Mouse (Mus musculus): ENCODE data around the gene Fam193a. TPM values are rescaled to one million over a fixed set of nuclear protein-coding genes. Genes with fewer than 3 reads are reported as not detected.
A peak's percentile ranks its signal among the peaks of the same experiment; 100 is the strongest.

Gene Fam193a
- total and polyA plus RNA-seq, 3 experiments, result 17.4 to 74.9 (median 24.3) TPM

DNA sequence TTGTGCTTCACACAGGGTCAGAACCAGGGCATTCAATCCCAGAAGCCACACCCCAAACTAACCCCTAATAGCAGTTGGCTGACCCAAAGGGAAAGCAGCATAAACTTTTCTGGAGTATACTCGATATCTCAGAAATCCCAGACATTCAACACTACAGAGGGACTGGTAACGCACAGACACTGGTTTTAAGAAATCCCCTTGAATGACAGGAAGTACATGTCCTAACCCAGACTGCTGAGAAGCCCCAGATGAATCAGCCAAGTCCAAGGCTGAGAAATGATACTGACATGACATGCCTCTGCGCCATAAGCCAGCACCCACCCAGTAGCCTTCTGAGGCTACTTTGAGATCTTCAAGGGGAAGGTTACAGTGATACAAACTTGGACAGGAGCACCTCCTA is 131.9 kb downstream of the Fam193a start:
- Histone ChIP-seq H3K36me3 (replicated peaks) (peaks cover 56% of the 10 kb centered on the region), H3K9me3 (replicated peaks) (no peaks in the 10 kb centered on the region), H3K27me3 (ENCODE audit: insufficient read depth, low read length) (no peaks in the 10 kb centered on the region; the same call in 1 of the 2 replicates), H3K4me1 (ENCODE audit: insufficient read depth, low read depth, low read length) (no peaks in the 10 kb centered on the region), H3K4me3 (ENCODE audit: low read depth, low read length) (no peak overlapping the region)
- ATAC-seq (ENCODE audit: extremely low read depth, insufficient number of reproducible peaks, low FRiP score, poor library complexity, severe bottlenecking), result no peak
- DNase-seq (ENCODE audit: low spot score), result no peak
- no peak for TF ChIP-seq GATA2 (IDR thresholded peaks at IDR 0.05; ENCODE audit: borderline replicate concordance, low read depth, low read length)
- TF ChIP-seq TAL1 (conservative IDR thresholded peaks at IDR 0.05; ENCODE audit: low read depth, low read length), result no peak
- TF ChIP-seq GATA1 (IDR thresholded peaks at IDR 0.05; ENCODE audit: borderline replicate concordance, low read length), result no peak
- TF ChIP-seq POLR2AphosphoS5 (IDR thresholded peaks at IDR 0.05; ENCODE audit: insufficient replicate concordance, low read depth, low read length), result no peak
- no peak for TF ChIP-seq CTCF (IDR thresholded peaks at IDR 0.05; ENCODE audit: low read depth, low read length)

DNA sequence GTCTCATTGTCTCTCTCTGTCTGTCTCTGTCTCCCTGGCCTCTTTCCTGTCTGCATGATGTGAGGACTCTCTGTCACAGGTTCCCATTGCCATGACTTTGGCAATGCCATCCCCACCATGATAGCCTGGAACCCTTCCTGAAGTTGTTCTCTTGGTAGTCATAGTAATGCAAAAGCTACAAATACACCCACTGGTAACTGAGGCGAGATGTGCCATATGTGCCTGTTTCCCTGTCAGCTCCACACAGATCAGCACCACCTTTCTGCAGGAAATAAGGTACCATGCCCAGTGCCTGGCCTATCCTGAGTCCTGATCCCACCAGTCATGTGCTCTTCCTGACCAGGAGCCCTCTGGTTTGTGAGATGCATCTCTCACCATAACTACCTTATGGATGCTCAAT is 132.7 kb downstream of the Fam193a start:
- Histone ChIP-seq H3K4me3 (ENCODE audit: low read depth, low read length) (no peak overlapping the region), H3K27me3 (ENCODE audit: insufficient read depth, low read length) (no peaks in the 10 kb centered on the region), H3K36me3 (replicated peaks) (peaks cover 50% of the 10 kb centered on the region), H3K9me3 (replicated peaks) (no peaks in the 10 kb centered on the region), H3K4me1 (ENCODE audit: insufficient read depth, low read depth, low read length) (no peaks in the 10 kb centered on the region)
- TF ChIP-seq CTCF (IDR thresholded peaks at IDR 0.05; ENCODE audit: low read depth, low read length) (no peak), POLR2AphosphoS5 (IDR thresholded peaks at IDR 0.05; ENCODE audit: insufficient replicate concordance, low read depth, low read length) (no peak), TAL1 (conservative IDR thresholded peaks at IDR 0.05; ENCODE audit: low read depth, low read length) (no peak)
- ATAC-seq (ENCODE audit: extremely low read depth, insufficient number of reproducible peaks, low FRiP score, poor library complexity, severe bottlenecking) (no peak), DNase-seq (ENCODE audit: low spot score) (no peak)

DNA sequence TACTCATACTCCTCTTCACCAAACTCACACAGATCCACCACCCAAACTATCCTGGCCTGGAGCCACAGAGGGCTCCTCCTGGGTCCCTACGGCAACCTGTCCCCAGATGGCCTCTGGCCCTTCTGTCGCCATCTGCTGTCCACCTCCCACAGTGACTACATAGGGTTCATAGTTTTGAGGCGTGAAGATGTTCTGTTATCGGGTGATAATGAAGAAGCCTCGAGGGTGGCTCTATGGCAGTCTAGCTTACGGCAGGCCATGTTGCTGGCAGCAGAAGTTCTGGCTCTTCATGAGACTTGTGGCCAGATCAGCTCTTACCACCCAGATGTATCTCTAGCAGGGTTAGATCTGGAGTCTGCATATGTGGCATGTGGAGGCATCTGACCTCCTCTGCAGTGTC is 133.1 kb downstream of the Fam193a start:
- no peaks in the 10 kb centered on the region for H3K4me1 ChIP-seq (ENCODE audit: insufficient read depth, low read depth, low read length)
- no peak for DNase-seq (ENCODE audit: low spot score)
- H3K9me3 ChIP-seq (replicated peaks), result no peaks in the 10 kb centered on the region
- no peak for ATAC-seq (ENCODE audit: extremely low read depth, insufficient number of reproducible peaks, low FRiP score, poor library complexity, severe bottlenecking)
- H3K4me3 ChIP-seq (ENCODE audit: low read depth, low read length), result no peak overlapping the region
- H3K36me3 ChIP-seq (replicated peaks), result peaks cover 47% of the 10 kb centered on the region
- TF ChIP-seq GATA2 (IDR thresholded peaks at IDR 0.05; ENCODE audit: borderline replicate concordance, low read depth, low read length) (no peak), POLR2AphosphoS5 (IDR thresholded peaks at IDR 0.05; ENCODE audit: insufficient replicate concordance, low read depth, low read length) (no peak), GATA1 (IDR thresholded peaks at IDR 0.05; ENCODE audit: borderline replicate concordance, low read length) (no peak), CTCF (IDR thresholded peaks at IDR 0.05; ENCODE audit: low read depth, low read length) (no peak), TAL1 (conservative IDR thresholded peaks at IDR 0.05; ENCODE audit: low read depth, low read length) (no peak)
- H3K27me3 ChIP-seq (ENCODE audit: insufficient read depth, low read length), result no peaks in the 10 kb centered on the region

DNA sequence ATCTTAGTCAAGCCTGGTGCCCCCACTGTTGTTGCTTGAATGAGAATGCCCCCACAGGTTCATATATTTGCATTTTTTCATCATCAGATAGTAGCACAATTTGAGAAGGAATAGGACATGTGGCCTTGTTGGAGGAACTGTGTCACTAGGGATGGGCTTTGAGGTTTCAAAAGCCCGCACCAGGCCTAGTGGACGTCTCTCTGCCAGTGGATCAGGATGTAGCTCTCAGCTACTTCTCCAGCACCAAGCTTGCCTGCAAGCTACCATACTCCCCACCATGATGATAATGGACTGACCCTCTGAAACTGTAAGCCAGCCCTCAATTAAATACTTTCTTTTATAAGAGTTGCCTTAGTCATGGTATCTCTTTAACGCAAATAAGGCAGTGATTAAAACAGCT is 142.8 kb downstream of the Fam193a start:
- Histone ChIP-seq H3K27me3 (ENCODE audit: insufficient read depth, low read length) (no peaks in the 10 kb centered on the region), H3K9me3 (replicated peaks) (no peaks in the 10 kb centered on the region), H3K36me3 (replicated peaks) (peaks cover 3% of the 10 kb centered on the region), H3K4me3 (ENCODE audit: low read depth, low read length) (no peak overlapping the region), H3K4me1 (ENCODE audit: insufficient read depth, low read depth, low read length) (peaks cover 27% of the 10 kb centered on the region)
- TF ChIP-seq GATA1 (IDR thresholded peaks at IDR 0.05; ENCODE audit: borderline replicate concordance, low read length) (no peak), POLR2AphosphoS5 (IDR thresholded peaks at IDR 0.05; ENCODE audit: insufficient replicate concordance, low read depth, low read length) (no peak), CTCF (IDR thresholded peaks at IDR 0.05; ENCODE audit: low read depth, low read length) (no peak), GATA2 (IDR thresholded peaks at IDR 0.05; ENCODE audit: borderline replicate concordance, low read depth, low read length) (no peak), TAL1 (conservative IDR thresholded peaks at IDR 0.05; ENCODE audit: low read depth, low read length) (no peak)
- no peak for DNase-seq (ENCODE audit: low spot score)
- no peak for ATAC-seq (ENCODE audit: extremely low read depth, insufficient number of reproducible peaks, low FRiP score, poor library complexity, severe bottlenecking)

DNA sequence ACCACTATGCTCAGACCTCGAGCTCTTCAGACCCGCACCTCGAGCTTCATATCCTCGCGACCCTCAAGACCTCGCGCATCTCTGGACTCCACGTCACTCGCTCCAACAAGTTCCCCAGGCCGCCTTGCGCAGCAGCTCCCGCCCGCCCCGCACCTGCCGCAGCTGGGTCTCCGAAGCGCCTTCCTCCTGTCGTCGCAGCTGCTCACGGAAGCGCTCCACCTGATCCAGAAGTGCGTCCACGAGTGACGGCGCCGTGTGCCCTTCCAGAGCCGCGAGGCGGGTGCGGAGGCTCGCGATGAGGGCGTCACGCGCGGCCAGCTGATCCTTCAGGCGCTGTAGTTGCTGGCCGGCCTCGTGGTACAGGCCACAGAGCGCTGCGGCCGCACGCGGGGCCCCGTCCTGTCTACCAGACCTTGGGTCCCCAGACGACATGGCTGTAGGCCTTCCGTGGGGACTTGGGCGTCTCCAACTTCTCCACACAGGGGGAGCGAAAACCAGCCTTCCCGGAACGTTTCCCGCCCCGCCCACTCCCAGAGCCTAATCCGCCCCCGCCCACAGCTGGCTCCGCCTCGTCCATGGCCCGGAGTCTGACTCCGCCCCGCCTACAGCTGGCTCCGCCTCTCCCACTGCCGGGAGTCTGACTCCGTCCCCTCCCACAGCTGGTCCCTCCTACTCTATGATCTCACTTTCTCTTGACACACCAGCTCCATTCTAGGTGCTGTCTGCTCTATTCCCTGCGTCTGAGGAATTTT is 143.9 kb downstream of the Fam193a start, which contains the start of gene Tnip2:
Tnip2 (minus strand) TSS at position 526 of the 752 bp plus-strand sequence.
- ATAC-seq (ENCODE audit: extremely low read depth, insufficient number of reproducible peaks, low FRiP score, poor library complexity, severe bottlenecking) (peak; percentile 95), DNase-seq (ENCODE audit: low spot score) (peak; percentile 97)
- Histone ChIP-seq H3K36me3 (replicated peaks) (peaks cover 3% of the 10 kb centered on the region), H3K9me3 (replicated peaks) (no peaks in the 10 kb centered on the region), H3K4me3 (ENCODE audit: low read depth, low read length) (peak within 1 kb of the TSS; percentile 91), H3K4me1 (ENCODE audit: insufficient read depth, low read depth, low read length) (peaks cover 33% of the 10 kb centered on the region), H3K27me3 (ENCODE audit: insufficient read depth, low read length) (no peaks in the 10 kb centered on the region)
- TF ChIP-seq POLR2AphosphoS5 (IDR thresholded peaks at IDR 0.05; ENCODE audit: insufficient replicate concordance, low read depth, low read length), result no peak
- TF ChIP-seq TAL1 (conservative IDR thresholded peaks at IDR 0.05; ENCODE audit: low read depth, low read length), result no peak
- no peak for TF ChIP-seq GATA1 (IDR thresholded peaks at IDR 0.05; ENCODE audit: borderline replicate concordance, low read length)

DNA sequence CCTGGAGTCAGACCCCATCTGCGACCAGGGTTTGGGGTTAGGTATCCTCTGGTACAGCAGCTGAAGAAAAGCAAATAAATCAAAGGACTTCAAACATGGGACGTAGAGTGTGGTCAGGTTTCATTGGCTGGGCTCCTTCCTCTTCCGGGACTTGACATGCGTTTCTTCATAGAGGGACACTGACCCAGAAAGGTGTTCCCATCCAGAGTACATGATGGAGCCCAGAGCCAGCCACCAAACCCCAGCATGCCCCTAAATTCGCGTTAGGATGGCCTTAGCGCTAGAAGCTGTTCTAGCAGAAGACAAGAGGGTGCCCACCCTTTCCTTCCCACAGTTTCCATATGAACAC is 144.5 kb downstream of the Fam193a start:
- no peak for TF ChIP-seq CTCF (IDR thresholded peaks at IDR 0.05; ENCODE audit: low read depth, low read length)
- TF ChIP-seq GATA2 (IDR thresholded peaks at IDR 0.05; ENCODE audit: borderline replicate concordance, low read depth, low read length), result no peak
- TF ChIP-seq TAL1 (conservative IDR thresholded peaks at IDR 0.05; ENCODE audit: low read depth, low read length), result no peak
- no peak for TF ChIP-seq GATA1 (IDR thresholded peaks at IDR 0.05; ENCODE audit: borderline replicate concordance, low read length)
- no peak for TF ChIP-seq POLR2AphosphoS5 (IDR thresholded peaks at IDR 0.05; ENCODE audit: insufficient replicate concordance, low read depth, low read length)
- Histone ChIP-seq H3K4me3 (ENCODE audit: low read depth, low read length) (peak overlapping the region; percentile 91), H3K27me3 (ENCODE audit: insufficient read depth, low read length) (no peaks in the 10 kb centered on the region), H3K36me3 (replicated peaks) (peaks cover under 1% of the 10 kb centered on the region), H3K4me1 (ENCODE audit: insufficient read depth, low read depth, low read length) (peaks cover 33% of the 10 kb centered on the region), H3K9me3 (replicated peaks) (no peaks in the 10 kb centered on the region)
- 0 out of 2 replicates have a peak, but pooled peaks have one; percentile 18 for ATAC-seq (ENCODE audit: extremely low read depth, insufficient number of reproducible peaks, low FRiP score, poor library complexity, severe bottlenecking)
- DNase-seq (ENCODE audit: low spot score), result no peak

Data from G1E (cell line).